Mouse (Mus musculus) kidney, embryonic 14.5 days (tissue): ENCODE results near the gene Znfx1. TPM values are rescaled to one million over a fixed set of nuclear protein-coding genes. Genes with fewer than 3 reads are reported as not detected.

Source experiments
- ATAC-seq: fragments of 200-750 bp; cut with Nextera tagmentation; 2 replicates; pipeline ENCODE4 v1.8.0; 2017; ENCODE audit warnings: moderate number of reproducible peaks, mild to moderate bottlenecking, moderate TSS enrichment, moderate library complexity; ENCODE audit not compliant: low FRiP score, low TSS enrichment
- H3K27ac ChIP-seq: fragments of 300-500 bp; sonication (generic); 2 replicates; pipeline ENCODE4 v1.5.1; 2014; ENCODE audit warnings: low read depth, mild to moderate bottlenecking, low read length, moderate library complexity, mixed read lengths
- H3K27me3 ChIP-seq: fragments of 300-500 bp; sonication (generic); 2 replicates; pipeline ENCODE4 v1.6.1; 2014; ENCODE audit warnings: mild to moderate bottlenecking, low read length; ENCODE audit not compliant: control insufficient read depth, insufficient read depth
- H3K36me3 ChIP-seq: fragments of 300-500 bp; sonication (generic); 2 replicates; pipeline ENCODE4 v1.6.1; 2014; ENCODE audit warnings: low read length, mixed read lengths; ENCODE audit not compliant: control insufficient read depth, insufficient read depth
- H3K4me1 ChIP-seq: fragments of 300-500 bp; sonication (generic); 2 replicates; pipeline ENCODE4 v1.6.1; 2014; ENCODE audit warnings: low read length, mixed read lengths; ENCODE audit not compliant: control insufficient read depth, insufficient read depth
- H3K4me2 ChIP-seq: fragments of 300-500 bp; sonication (generic); replicated peaks from 2 replicates; pipeline ENCODE4 v1.6.1; 2014; ENCODE audit warnings: low read depth, mild to moderate bottlenecking, low read length
- H3K4me3 ChIP-seq: fragments of 300-500 bp; sonication (generic); 2 replicates; pipeline ENCODE4 v1.5.1; 2014; ENCODE audit warnings: mild to moderate bottlenecking, low read length
- H3K9ac ChIP-seq: fragments of 300-500 bp; sonication (generic); 2 replicates; pipeline ENCODE4 v1.6.1; 2014; ENCODE audit warnings: low read depth, mild to moderate bottlenecking, low read length, moderate library complexity
- H3K9me3 ChIP-seq: fragments of 300-500 bp; sonication (generic); 2 replicates; pipeline ENCODE4 v1.6.1; 2016; ENCODE audit warnings: low read length; ENCODE audit not compliant: control insufficient read depth
- WGBS: fragments of 180-500 bp; shearing (Covaris S2); extraction: QIAGEN DNeasy Blood & Tissue Kit; methylation state at CpG from one replicate; pipeline ENCODE4 v1.1.7; 2014; 5-methylcytosine and 5-hydroxymethylcytosine counted together
- polyA plus RNA-seq: library from polyadenylated mRNA; unstranded; fragments of >200 nt; fragmentation: Nextera tagmentation; extraction: Ambion mirVana; gene quantifications from 2 replicates; pipeline ENCODE4 v1.2.1, GENCODE M21; 2014

Znfx1 gene
- polyA plus RNA-seq, 1 experiment from 2014 or later = 10.5 TPM

DNA sequence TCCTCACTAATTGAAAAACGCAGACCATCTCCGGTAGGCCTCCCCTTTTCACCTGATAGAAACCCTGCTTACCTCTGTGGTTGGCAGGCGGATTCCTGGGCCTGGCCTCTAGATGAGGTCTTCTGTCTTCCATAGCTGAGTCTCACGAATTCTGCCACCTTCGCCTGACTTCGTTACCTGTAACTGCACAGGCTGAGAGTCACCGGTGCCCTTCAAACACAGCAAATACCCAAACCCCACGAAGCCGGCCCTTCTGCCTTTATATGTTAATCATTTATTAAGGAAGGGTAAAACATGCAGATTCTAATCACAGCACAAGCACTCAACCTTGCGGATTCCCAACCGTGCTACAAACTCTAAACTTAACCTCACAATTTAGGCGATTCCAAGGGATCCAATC, 2.9 kb downstream of the Znfx1 start:
- peak overlapping the region; percentile 44; the same call in 1 of the 2 replicates for H3K9ac ChIP-seq

DNA sequence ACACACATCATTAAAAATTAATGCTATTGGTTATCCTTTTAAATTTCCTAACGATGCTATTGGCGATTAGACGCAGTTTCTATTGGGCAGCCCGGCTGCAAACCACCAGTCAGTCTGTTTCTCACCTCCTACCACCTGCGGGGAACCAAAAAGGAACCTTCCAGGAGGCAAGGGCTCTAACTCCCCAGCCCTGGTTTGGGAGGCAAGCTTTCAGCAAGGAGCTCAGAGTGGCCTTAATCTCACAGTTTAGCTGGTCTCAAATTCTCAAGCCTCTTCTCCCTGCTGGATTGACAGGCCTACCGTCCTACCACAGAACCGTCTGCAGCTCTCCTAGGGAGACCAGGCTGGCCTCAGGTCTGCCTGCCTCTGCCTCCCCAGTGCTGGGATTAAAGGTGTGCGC, 3.3 kb downstream of the Znfx1 start:
- H3K27ac ChIP-seq = peak overlapping the region; percentile 81
- H3K9me3 ChIP-seq = no peaks in the 10 kb centered on the region
- H3K9ac ChIP-seq = peak overlapping the region; percentile 44
- peaks cover 40% of the 10 kb centered on the region for H3K36me3 ChIP-seq
- ATAC-seq = no peak
- H3K4me3 ChIP-seq = peak overlapping the region; percentile 4; the same call in 1 of the 2 replicates
- peaks cover 19% of the 10 kb centered on the region for H3K4me1 ChIP-seq
- H3K27me3 ChIP-seq = no peaks in the 10 kb centered on the region
- peak overlapping the region; percentile 29 for H3K4me2 ChIP-seq
- WGBS = 55% methylated on average over 8 of the region's 8 CpGs

More for the DNA sequence above, 2.9 kb downstream of the Znfx1 start:
- Histone ChIP-seq H3K27me3 (no peaks in the 10 kb centered on the region), H3K4me3 (peak overlapping the region; percentile 4; the same call in 1 of the 2 replicates), H3K4me1 (peaks cover 23% of the 10 kb centered on the region), H3K9me3 (no peaks in the 10 kb centered on the region), H3K4me2 (peak overlapping the region; percentile 29), H3K36me3 (peaks cover 40% of the 10 kb centered on the region), H3K27ac (peak overlapping the region; percentile 81)
- ATAC-seq = no peak
- WGBS = 56% methylated on average over 12 of the region's 12 CpGs

DNA sequence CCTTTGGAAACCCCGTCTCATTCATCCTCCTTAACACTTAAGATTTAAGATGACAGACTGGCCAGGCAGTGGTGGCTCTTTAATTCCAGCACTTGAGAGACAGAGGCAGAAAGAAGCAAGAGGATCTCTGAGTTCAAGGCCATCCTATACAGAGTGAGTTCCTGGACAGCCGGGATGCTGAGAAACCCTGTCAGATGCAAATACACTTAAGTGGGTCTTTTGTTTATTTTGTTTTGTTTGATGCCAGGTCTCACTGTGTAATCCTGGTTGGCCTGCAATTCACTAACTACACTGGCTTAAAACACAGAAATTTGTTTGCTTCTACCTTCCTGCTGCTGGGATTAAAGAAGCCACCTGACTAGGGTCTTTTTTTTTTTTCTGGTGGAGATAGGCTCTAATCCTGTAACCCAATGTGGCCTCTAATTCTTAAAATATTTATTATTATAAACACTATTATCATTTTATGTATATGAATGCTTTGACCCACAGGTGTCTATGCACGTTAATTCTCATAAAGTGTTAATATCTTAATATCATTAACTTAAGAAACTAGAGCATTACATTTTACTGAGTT, 3.9 kb downstream of the Znfx1 start:
- Histone ChIP-seq H3K9ac (peak overlapping the region; percentile 31; the same call in 1 of the 2 replicates), H3K9me3 (no peaks in the 10 kb centered on the region), H3K27ac (no peak overlapping the region), H3K4me2 (peak overlapping the region; percentile 10; the same call in 1 of the 2 replicates), H3K4me3 (no peak overlapping the region), H3K36me3 (peaks cover 39% of the 10 kb centered on the region), H3K27me3 (no peaks in the 10 kb centered on the region), H3K4me1 (peaks cover 18% of the 10 kb centered on the region)
- WGBS = 57% methylated on average over 3 of the region's 3 CpGs
- no peak for ATAC-seq

DNA sequence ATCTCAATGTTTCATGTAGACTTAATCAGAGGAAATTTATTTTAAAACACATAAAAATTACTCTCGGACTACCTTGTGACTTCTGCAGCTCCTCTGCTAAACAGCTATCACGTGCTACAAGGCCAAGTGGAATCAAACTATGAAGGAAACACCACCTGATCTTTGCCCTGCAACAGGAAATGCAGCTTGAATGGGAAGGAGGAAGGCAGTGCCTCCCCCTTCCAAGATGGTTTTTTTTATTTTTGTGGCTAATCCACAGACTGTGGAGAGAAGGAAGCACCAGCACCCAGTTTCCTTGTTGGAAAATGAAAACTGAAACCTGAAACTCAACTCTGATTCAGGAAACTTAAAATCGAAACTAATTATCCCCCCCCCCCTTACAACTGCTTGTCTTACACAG, 4.6 kb downstream of the Znfx1 start:
- Histone ChIP-seq H3K4me2 (no peak overlapping the region), H3K9ac (0 out of 2 replicates have a peak overlapping the region, but pooled peaks have one; percentile 31), H3K27ac (no peak overlapping the region), H3K27me3 (no peaks in the 10 kb centered on the region), H3K4me3 (no peak overlapping the region), H3K36me3 (peaks cover 37% of the 10 kb centered on the region), H3K4me1 (peaks cover 18% of the 10 kb centered on the region), H3K9me3 (no peaks in the 10 kb centered on the region)
- no peak for ATAC-seq
- 40% methylated on average over 3 of the region's 3 CpGs for WGBS

DNA sequence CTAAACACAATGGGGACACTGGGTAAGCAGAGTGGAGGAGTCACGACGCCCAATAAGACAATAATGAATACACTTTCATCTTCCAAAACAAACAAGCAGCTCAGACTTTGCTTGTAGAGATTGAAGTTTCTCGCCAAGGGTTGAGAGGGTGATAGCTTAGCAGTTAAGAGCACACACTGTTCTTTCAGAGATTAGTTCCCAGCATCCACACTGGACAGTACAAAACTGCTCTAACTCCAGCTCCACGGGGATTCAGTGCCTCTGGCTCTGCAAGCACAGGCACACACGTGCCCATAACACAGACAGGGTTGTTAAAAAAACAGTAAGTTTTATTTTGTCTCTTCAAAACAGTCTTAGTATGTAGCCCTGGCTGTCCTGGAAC, 5.9 kb downstream of the Znfx1 start:
- WGBS = 89% methylated on average over 5 of the region's 5 CpGs
- Histone ChIP-seq H3K9me3 (no peaks in the 10 kb centered on the region), H3K4me3 (no peak overlapping the region), H3K4me1 (peaks cover 17% of the 10 kb centered on the region), H3K9ac (no peak overlapping the region), H3K4me2 (no peak overlapping the region), H3K27me3 (no peaks in the 10 kb centered on the region), H3K27ac (no peak overlapping the region), H3K36me3 (peaks cover 42% of the 10 kb centered on the region)
- ATAC-seq = no peak

DNA sequence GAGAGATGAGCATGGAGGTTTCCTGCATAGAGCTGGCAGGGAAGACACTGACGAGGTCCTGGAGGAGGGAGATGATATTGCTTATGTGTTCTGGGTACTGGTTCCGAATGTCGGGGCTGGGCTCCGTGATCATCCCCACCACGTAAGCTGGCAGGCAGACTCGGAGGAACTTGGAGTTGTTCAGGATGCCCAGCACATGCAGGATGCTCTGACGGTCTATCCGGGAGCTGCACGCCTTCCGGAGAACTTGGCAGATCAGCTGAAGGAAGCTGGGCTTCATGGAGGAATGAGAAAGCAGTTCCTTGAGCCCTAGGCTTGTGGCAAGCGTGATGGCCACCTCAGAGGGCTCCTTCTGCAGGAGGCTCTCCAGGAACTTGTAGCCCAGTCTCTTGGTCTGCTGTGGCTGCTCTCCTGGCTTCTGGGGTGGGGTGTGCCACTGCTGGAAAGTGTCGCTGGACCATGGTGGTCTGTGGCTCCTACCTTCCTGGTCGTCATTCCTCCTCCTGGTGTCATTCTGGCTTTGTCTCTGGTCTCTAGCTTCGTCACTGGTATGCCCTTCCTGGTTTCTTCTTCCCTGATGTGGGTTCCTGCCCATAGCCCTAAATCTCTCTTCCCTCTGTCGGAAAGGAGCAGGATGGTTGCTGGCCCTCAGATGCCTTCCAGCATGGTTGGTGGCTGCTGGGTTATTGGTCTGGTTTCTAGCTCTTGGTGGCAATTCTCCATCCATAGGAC, 6.4 kb downstream of the Znfx1 start:
- 94% methylated on average over 15 of the region's 15 CpGs for WGBS
- Histone ChIP-seq H3K27ac (no peak overlapping the region), H3K27me3 (no peaks in the 10 kb centered on the region), H3K9ac (no peak overlapping the region), H3K9me3 (no peaks in the 10 kb centered on the region), H3K4me2 (no peak overlapping the region), H3K4me1 (peaks cover 12% of the 10 kb centered on the region), H3K4me3 (no peak overlapping the region), H3K36me3 (peaks cover 44% of the 10 kb centered on the region)
- no peak for ATAC-seq

DNA sequence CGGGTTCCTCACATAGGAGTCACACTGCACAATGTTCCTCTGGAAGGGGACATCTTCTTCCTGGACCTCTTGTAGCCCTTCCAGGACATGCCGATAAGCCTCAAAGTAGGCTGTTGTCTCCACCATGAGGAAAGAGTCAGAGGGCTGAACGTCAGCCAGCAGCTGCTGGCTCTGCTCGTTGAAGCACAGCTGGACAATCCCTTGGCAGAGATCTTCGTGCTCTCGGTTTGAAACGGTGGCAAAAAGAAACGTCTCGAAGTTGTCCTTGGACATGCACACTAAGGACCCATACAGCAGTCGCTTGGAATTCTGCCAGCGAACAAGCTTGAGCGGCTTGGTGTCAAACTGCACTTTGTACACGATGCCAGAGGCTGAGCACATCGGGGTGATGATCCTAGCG, 7.4 kb downstream of the Znfx1 start:
- Histone ChIP-seq H3K9ac (no peak overlapping the region), H3K36me3 (peaks cover 44% of the 10 kb centered on the region), H3K9me3 (no peaks in the 10 kb centered on the region), H3K4me2 (no peak overlapping the region), H3K4me1 (peaks cover 4% of the 10 kb centered on the region), H3K27ac (no peak overlapping the region), H3K4me3 (no peak overlapping the region), H3K27me3 (no peaks in the 10 kb centered on the region)
- no peak for ATAC-seq
- WGBS = 89% methylated on average over 15 of the region's 15 CpGs

DNA sequence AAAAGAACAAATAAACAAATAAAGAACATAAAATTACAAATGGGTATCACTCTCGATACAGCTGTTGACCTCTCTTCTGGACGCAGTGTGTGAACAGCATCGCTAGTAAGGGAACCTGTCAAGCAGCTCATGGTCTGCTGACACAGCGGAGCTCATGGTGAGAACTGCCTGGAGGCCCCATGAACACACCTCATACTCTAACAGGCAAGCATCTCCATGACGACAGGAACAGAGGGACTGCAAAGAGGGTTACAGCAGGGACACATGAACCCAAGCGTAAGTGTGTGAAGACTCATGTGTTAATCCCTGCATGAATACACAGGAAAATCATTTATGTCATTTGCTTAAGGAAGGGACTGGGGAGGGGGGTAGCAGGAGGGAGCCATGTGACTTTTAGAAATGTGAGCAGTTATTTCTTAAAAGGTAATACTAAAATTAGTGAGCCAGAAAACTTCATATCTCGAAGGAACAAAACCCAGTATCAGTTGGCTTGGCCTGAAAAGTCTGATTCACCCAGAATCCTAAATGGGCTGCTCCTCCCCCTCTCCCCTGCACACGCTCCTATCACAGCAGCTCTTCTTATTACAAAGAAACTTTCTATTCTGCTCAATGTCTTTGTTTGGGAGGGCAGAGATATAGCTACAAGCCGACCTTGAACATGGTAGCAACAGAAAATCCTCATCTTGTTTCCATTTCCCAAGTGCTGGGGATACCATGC, 9.5 kb downstream of the Znfx1 start:
- Histone ChIP-seq H3K4me3 (no peak overlapping the region), H3K27ac (no peak overlapping the region), H3K36me3 (peaks cover 63% of the 10 kb centered on the region), H3K9me3 (no peaks in the 10 kb centered on the region), H3K9ac (no peak overlapping the region), H3K27me3 (no peaks in the 10 kb centered on the region), H3K4me2 (no peak overlapping the region), H3K4me1 (no peaks in the 10 kb centered on the region)
- WGBS = 65% methylated on average over 9 of the region's 9 CpGs
- 0 out of 2 replicates have a peak, but pooled peaks have one; percentile 37 for ATAC-seq
